Mouse (Mus musculus): ENCODE data around the gene Nfia.
A peak's percentile ranks its signal among the peaks of the same experiment; 100 is the strongest.

Gene Nfia

GRCm38 (mm10) chr4:98002206-98002605, 229.7 kb downstream of the Nfia start:
- no peak for DNase-seq (ENCODE audit: low read depth, low spot score)

DNA sequence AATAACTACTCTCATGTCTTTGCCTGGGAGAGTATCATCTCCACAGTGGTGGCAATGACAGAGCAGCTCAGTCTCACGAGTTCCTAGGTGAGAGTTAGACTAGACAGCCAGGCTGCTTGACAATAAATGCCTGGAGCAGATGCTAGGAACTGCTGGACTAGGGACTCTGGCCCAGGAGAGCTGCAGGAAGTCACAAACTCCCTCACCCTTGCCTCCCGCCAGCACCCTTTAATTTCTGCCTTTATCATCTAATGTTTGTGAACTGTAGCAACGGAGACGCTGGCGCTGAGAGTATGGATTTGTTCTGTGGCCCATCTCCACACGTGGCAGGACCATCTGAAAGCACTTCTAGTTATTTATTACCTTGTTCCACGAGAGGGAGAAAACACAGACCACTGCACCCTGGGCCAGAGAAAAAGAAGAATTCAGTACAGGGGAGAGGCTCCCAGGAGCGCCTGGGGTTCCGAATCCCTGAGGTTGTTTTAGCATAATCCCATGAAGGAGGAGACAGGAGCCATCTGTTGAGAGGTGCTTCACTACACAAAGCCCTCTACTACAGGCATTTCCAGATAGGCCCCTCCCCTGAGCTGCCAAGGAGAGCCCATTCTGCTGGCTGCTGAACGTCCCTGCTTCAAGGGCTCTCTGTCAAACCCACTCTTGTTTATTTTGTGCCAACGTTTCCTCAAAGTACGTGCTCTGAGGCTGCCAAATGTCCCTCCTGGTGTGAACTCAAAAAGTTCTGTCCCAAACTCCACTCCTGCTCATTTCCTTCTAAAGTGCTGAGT, 231.0 kb downstream of the Nfia start:
- DNase-seq (ENCODE audit: low read depth, low spot score) = peak; percentile 26

GRCm38 (mm10) chr4:98004108-98004625, 231.6 kb downstream of the Nfia start:
- peak; percentile 68 for DNase-seq (ENCODE audit: low read depth, low spot score)

- no peak for DNase-seq (ENCODE audit: low read depth, low spot score)
Measured at GRCm38 (mm10) chr4:98004986-98005385, 232.5 kb downstream of the Nfia start.

- no peak for DNase-seq (ENCODE audit: low read depth, low spot score)
Measured at GRCm38 (mm10) chr4:98008814-98009368, 236.4 kb downstream of the Nfia start.

DNA sequence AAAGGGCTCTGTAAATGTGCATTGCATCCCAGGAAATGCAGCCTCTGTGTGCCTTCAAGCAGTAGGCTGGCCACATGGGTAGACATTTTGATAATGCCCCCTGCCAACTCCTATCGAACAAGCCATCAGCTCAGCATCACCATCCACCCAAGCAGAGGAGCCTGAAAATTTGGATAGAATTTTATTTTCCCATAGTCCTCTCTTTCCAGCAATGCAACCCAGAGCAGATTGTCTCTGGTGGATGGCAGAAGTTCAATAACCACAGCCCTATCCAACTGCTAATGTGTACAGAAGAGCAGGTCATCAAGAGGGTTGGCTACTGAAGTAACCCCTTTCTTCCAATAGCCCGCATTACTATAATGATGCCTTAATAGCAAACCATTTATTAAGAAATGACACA, 237.4 kb downstream of the Nfia start:
- no peak for DNase-seq (ENCODE audit: low read depth, low spot score)

GRCm38 (mm10) chr4:98019811-98020210, 247.3 kb downstream of the Nfia start:
- DNase-seq (ENCODE audit: low read depth, low spot score) = no peak

GRCm38 (mm10) chr4:98020836-98021235, 248.3 kb downstream of the Nfia start:
- no peak for DNase-seq (ENCODE audit: low read depth, low spot score)

DNA sequence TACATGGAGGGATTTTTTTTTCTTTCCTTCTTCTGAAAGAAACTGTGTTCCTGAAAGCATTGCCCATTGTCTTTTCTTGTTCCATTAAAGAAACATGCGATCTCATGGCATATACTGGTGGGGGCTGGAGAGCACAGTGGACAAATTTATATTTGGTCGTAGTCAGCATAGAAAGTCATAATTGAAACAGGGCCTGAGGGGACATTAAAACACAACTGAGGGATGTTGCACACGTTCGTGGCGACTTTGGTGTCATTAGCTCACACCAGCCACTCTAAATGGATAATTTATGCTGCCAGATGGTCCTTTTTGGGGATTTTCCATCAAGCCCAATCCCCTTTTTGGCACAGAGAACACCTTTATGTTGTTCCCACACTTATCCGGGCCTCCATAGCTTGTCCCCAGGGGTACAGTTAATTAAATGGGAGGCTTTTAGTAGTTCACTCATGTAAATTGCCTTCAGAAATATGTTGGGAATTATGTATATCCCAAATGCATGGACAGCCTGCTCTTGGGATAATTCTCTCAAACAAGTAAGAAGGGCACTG, 250.8 kb downstream of the Nfia start:
- DNase-seq (ENCODE audit: low read depth, low spot score) = no peak

- DNase-seq (ENCODE audit: low read depth, low spot score) = no peak
Measured at GRCm38 (mm10) chr4:98027412-98027811, 254.9 kb downstream of the Nfia start.

DNA sequence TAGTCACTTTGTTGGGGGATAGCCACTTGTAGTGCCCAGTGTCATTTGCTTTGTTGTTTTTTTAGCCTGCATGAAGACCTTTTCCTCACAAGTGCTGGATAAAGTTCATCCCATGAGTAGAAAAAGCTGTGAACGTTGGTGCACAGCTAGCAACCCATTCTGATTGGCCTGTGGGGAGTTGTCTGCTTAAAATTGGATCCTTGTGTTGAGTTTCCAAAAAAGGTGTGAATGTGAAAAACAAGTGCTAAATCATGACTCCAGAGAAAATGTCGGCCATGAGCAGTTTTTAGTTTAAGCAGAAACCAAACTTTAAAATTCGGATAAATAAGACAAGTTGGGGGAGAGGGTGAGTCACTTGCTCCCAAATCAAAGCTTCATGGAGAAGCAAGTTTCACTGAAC, 259.3 kb downstream of the Nfia start:
- DNase-seq (ENCODE audit: low read depth, low spot score) = no peak

- no peak for DNase-seq (ENCODE audit: low read depth, low spot score)
Measured at GRCm38 (mm10) chr4:98032332-98032731, 259.8 kb downstream of the Nfia start.

DNA sequence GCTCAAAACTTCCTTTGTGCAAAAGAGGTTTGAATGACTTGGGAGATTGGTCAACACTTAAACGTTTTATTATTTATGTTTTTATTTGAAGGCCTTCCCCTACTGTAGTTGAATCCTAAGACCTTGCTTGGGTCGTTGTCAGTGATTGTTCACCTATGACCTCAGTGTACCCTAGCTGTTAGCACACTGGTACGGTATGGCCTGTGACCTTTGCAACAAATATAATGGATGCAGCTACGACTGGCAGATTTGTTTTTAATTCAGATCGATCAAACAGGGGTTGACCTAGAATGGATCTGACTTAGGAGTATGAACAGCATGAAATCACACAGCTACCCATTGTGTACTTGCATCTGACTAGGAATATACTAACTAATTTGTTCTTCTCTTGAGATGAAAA, 266.6 kb downstream of the Nfia start:
- no peak for DNase-seq (ENCODE audit: low read depth, low spot score)

DNA sequence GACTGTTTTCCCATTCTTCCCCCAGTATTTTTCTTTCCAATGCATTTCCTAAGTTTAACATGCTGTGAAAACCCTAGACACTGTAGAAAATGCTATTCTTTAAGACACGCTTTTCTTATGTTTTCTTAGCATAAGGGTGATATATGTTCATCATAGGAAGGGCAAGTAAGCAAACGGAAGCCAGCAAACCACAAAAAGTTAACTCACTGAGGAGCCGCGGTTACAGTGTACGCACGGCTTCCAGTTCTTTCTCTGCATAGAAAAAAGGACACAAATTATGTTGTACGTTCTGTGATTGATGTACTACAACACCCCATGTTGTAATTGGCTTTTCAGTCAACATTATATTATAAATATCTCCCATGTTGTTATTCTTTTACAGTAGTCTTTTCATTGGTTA, 267.6 kb downstream of the Nfia start:
- no peak for DNase-seq (ENCODE audit: low read depth, low spot score)

DNA sequence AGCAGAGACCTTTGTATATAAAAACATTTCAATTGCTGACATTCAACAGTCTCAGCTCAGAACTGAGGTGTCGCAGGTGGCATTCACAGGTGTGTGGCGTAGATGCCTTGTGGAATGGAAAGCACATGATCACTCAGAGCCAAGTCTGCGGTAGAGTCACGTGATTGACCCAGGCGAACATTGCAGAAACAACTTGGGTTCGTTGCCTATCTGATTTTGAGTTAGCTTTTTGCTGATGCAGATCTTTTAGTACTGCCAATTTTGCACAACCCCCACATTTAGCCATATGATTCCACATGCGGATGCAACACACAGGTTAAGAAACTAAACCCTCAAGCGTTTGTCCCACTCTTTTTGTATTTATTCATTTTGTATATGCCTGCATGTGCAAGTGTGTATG, 272.1 kb downstream of the Nfia start:
- DNase-seq (ENCODE audit: low read depth, low spot score) = no peak

- no peak for DNase-seq (ENCODE audit: low read depth, low spot score)
Measured at GRCm38 (mm10) chr4:98047369-98047768, 274.8 kb downstream of the Nfia start.

DNA sequence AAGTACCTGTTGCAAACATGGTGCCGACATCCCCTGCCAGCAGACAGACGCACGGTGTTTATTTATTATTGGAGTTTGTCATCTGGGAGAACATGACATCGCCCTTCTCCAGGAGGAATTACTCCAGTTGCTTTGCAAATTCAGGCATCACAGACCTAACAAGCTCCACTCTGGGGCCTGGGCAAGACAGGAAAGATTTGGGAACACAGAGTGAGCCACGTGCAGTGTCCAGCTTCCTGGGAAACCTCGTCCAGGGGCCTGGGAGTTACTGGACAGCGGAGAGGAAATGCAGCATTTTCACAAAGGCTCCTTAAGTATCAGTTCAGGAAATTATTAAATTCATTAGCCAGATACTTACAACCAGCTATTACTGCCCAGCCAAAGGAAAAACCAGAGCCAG, 277.1 kb downstream of the Nfia start:
- DNase-seq (ENCODE audit: low read depth, low spot score) = peak; percentile 54

DNA sequence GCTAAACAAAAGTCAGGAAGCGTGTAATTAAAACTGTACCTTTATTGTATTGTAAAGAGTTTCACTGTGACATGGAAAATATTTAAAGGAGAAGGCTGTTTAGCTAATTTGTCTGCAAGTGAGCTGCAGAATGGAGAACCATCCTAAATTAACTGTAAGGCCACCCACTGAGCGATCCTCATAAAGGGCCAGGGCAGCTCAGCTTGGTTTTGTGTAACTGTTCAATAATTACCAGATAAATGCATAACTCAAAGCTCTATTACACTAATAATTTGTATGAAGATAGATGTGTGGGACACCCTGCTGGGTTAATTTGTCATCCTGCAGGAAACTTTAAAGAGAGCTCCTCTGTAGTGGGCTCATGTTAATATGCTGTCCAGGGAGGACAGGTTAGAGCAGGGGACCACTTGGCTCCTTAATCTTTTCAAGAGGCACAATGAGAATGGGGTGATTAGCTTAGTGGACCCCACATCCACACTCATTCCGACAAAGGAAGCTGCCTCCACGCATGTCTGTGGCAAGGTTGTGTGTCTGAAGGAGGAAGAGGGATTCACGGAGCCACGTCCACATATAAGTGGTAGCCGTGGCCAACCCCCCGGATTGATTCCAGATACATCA, 277.6 kb downstream of the Nfia start:
- DNase-seq (ENCODE audit: low read depth, low spot score) = peak; percentile 67

GRCm38 (mm10) chr4:98050781-98051180, 278.2 kb downstream of the Nfia start:
- peak; percentile 53 for DNase-seq (ENCODE audit: low read depth, low spot score)

DNA sequence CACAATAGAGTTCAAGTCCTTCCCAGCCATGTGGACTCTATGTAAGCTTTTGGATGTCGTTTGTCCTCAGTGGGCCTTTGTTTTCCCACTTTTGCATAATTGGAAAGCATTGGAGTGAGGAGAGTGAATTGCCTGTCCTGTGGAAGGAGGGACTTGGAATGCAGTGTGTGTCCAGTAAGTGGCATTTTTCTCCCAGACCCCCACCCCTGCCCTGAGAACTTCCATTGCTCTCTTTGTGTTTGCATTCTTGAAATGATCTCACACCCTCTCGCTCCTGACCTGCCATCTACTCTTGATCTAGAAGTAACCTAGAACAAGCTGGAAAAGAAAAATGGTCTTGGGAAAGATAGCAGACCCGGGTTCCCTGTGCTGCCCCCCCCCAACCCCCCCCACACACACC, 278.8 kb downstream of the Nfia start:
- no peak for DNase-seq (ENCODE audit: low read depth, low spot score)

GRCm38 (mm10) chr4:98055036-98055435, 282.5 kb downstream of the Nfia start:
- DNase-seq (ENCODE audit: low read depth, low spot score) = no peak

- no peak for DNase-seq (ENCODE audit: low read depth, low spot score)
Measured at GRCm38 (mm10) chr4:98056396-98057020, 284.0 kb downstream of the Nfia start.
